In the genomic region with DNA sequence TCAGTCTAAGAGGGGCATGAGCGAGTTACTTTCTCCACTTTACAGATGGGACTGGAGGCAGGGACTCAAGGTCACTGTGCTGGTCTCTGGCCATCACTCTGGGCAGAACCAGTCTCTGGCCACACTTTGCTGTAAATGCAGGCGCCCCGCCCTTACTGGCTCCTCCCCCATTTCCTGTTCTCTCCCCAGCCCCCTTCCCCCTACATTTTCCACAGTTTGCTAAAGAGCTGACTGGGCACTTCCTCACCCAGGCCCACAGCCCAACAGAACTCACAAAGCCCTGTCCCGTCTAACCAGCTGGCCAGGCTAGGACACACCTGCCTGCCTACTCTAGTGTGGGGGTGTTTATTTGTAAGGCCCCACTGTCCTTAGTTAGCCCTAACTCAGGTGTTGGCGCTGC, we compare ENCODE assay signal across 10 mouse cellular contexts. TPM values are rescaled to one million over a fixed set of nuclear protein-coding genes. Genes with fewer than 3 reads are reported as not detected.
DNase-seq lines count a peak whose midpoint lies in the region; ATAC-seq lines count a peak whose summit lies in the region.
"Had no signal": no experiment of that assay in that cellular context is flagged by ENCODE, and none has a peak within 500 bp of the region (broad histone marks: within the 10 kb centered on the region; RNA-seq: fewer than 3 reads in every experiment).

No protein-coding gene starts in this region.

- DNase-seq in forebrain, embryonic 10.5 days (ENCODE audit: extremely low spot score, low spot score) = no peak
- DNase-seq in lung, adult 18-20 months = peak; percentile 78 to 84

- no peak overlapping the region for H3K9ac ChIP-seq in forebrain, embryonic 15.5 days (replicated peaks)
- peak overlapping the region; percentile 40 for H3K9ac ChIP-seq in embryonic facial prominence, embryonic 13.5 days
- peak overlapping the region; percentile 17; the same call in 1 of the 2 replicates for H3K9ac ChIP-seq in intestine, embryonic 16.5 days (ENCODE audit: low read depth, low read length)
- H3K9ac ChIP-seq in stomach, embryonic 14.5 days (replicated peaks; ENCODE audit: low read depth, low read length) = 0 out of 2 replicates have a peak overlapping the region, but pooled peaks have one; percentile 3
- H3K9ac ChIP-seq in midbrain, embryonic 15.5 days = no peak overlapping the region
- no peak overlapping the region for H3K9ac ChIP-seq in hindbrain, embryonic 12.5 days

- H3K4me1 ChIP-seq in forebrain, embryonic 10.5 days = peaks cover 42% of the 10 kb centered on the region
- H3K4me1 ChIP-seq in forebrain, embryonic 15.5 days = peaks cover 36% of the 10 kb centered on the region
- peaks cover 90% of the 10 kb centered on the region for H3K4me1 ChIP-seq in embryonic facial prominence, embryonic 13.5 days
- peaks cover 33% of the 10 kb centered on the region for H3K4me1 ChIP-seq in intestine, embryonic 16.5 days (ENCODE audit: control insufficient read depth, insufficient read depth, low read length)
- H3K4me1 ChIP-seq in stomach, embryonic 14.5 days (ENCODE audit: control insufficient read depth, insufficient read depth, low read length) = peaks cover 42% of the 10 kb centered on the region; the same call in 1 of the 2 replicates
- peaks cover 25% of the 10 kb centered on the region for H3K4me1 ChIP-seq in midbrain, embryonic 15.5 days
- peaks cover 31% of the 10 kb centered on the region for H3K4me1 ChIP-seq in hindbrain, embryonic 12.5 days

- H3K27me3 ChIP-seq in forebrain, embryonic 10.5 days (ENCODE audit: poor library complexity, severe bottlenecking) = peaks cover 8% of the 10 kb centered on the region
- H3K27me3 ChIP-seq in forebrain, embryonic 15.5 days = no peaks in the 10 kb centered on the region
- H3K27me3 ChIP-seq in embryonic facial prominence, embryonic 13.5 days = no peaks in the 10 kb centered on the region
- H3K27me3 ChIP-seq in intestine, embryonic 16.5 days (replicated peaks; ENCODE audit: control insufficient read depth, insufficient read depth, low read length) = no peaks in the 10 kb centered on the region
- H3K27me3 ChIP-seq in stomach, embryonic 14.5 days (ENCODE audit: control insufficient read depth, insufficient read depth, low read length) = no peaks in the 10 kb centered on the region
- H3K27me3 ChIP-seq in midbrain, embryonic 15.5 days (replicated peaks) = no peaks in the 10 kb centered on the region
- no peaks in the 10 kb centered on the region for H3K27me3 ChIP-seq in hindbrain, embryonic 12.5 days
- H3K27me3 ChIP-seq: Patski had no signal

- H3K9me3 ChIP-seq in forebrain, embryonic 10.5 days = no peaks in the 10 kb centered on the region
- no peaks in the 10 kb centered on the region for H3K9me3 ChIP-seq in forebrain, embryonic 15.5 days
- no peaks in the 10 kb centered on the region for H3K9me3 ChIP-seq in embryonic facial prominence, embryonic 13.5 days
- no peaks in the 10 kb centered on the region for H3K9me3 ChIP-seq in intestine, embryonic 16.5 days (ENCODE audit: control insufficient read depth, low read length)
- H3K9me3 ChIP-seq in stomach, embryonic 14.5 days (ENCODE audit: control insufficient read depth, low read depth, low read length) = no peaks in the 10 kb centered on the region
- H3K9me3 ChIP-seq in midbrain, embryonic 15.5 days = no peaks in the 10 kb centered on the region
- no peaks in the 10 kb centered on the region for H3K9me3 ChIP-seq in hindbrain, embryonic 12.5 days (replicated peaks)

- peaks cover 19% of the 10 kb centered on the region for H3K36me3 ChIP-seq in forebrain, embryonic 10.5 days (replicated peaks)
- H3K36me3 ChIP-seq in forebrain, embryonic 15.5 days = no peaks in the 10 kb centered on the region
- H3K36me3 ChIP-seq in embryonic facial prominence, embryonic 13.5 days = peaks cover 18% of the 10 kb centered on the region
- no peaks in the 10 kb centered on the region for H3K36me3 ChIP-seq in intestine, embryonic 16.5 days (ENCODE audit: control insufficient read depth, insufficient read depth, low read length)
- 0 out of 2 replicates have a peak, but pooled peaks cover 4% of the 10 kb centered on the region for H3K36me3 ChIP-seq in stomach, embryonic 14.5 days (ENCODE audit: control insufficient read depth, insufficient read depth, low read length)
- no peaks in the 10 kb centered on the region for H3K36me3 ChIP-seq in midbrain, embryonic 15.5 days (replicated peaks)
- no peaks in the 10 kb centered on the region for H3K36me3 ChIP-seq in hindbrain, embryonic 12.5 days

- H3K4me3 ChIP-seq in forebrain, embryonic 10.5 days = no peak overlapping the region
- no peak overlapping the region for H3K4me3 ChIP-seq in forebrain, embryonic 15.5 days
- H3K4me3 ChIP-seq in embryonic facial prominence, embryonic 13.5 days = no peak overlapping the region
- H3K4me3 ChIP-seq in intestine, embryonic 16.5 days (ENCODE audit: low read length) = no peak overlapping the region
- H3K4me3 ChIP-seq in stomach, embryonic 14.5 days (ENCODE audit: low read depth, low read length) = no peak overlapping the region
- H3K4me3 ChIP-seq in midbrain, embryonic 15.5 days = no peak overlapping the region
- H3K4me3 ChIP-seq in hindbrain, embryonic 12.5 days = no peak overlapping the region

- WGBS in forebrain, embryonic 10.5 days = 72% methylated on average over 5 of the region's 5 CpGs
- 83% methylated on average over 5 of the region's 5 CpGs for WGBS in forebrain, embryonic 15.5 days
- 57% methylated on average over 5 of the region's 5 CpGs for WGBS in embryonic facial prominence, embryonic 13.5 days
- 47% methylated on average over 5 of the region's 5 CpGs for WGBS in intestine, embryonic 16.5 days
- WGBS in stomach, embryonic 14.5 days = 49% methylated on average over 5 of the region's 5 CpGs
- 71% methylated on average over 5 of the region's 5 CpGs for WGBS in midbrain, embryonic 15.5 days
- 75% methylated on average over 5 of the region's 5 CpGs for WGBS in hindbrain, embryonic 12.5 days

- H3K4me2 ChIP-seq in forebrain, embryonic 15.5 days (replicated peaks) = no peak overlapping the region
- H3K4me2 ChIP-seq in embryonic facial prominence, embryonic 13.5 days = peak overlapping the region; percentile 22; the same call in 1 of the 2 replicates
- no peak overlapping the region for H3K4me2 ChIP-seq in intestine, embryonic 16.5 days (ENCODE audit: low read depth, low read length)
- no peak overlapping the region for H3K4me2 ChIP-seq in stomach, embryonic 14.5 days (replicated peaks; ENCODE audit: low read depth, low read length)
- no peak overlapping the region for H3K4me2 ChIP-seq in midbrain, embryonic 15.5 days
- H3K4me2 ChIP-seq in hindbrain, embryonic 12.5 days (replicated peaks) = no peak overlapping the region

- ATAC-seq in forebrain, embryonic 15.5 days (replicated peaks) = no peak
- ATAC-seq in embryonic facial prominence, embryonic 13.5 days (ENCODE audit: insufficient number of reproducible peaks, insufficient read depth, low FRiP score, low TSS enrichment, low read depth) = no peak
- ATAC-seq in intestine, embryonic 16.5 days = peak; percentile 49
- peak; percentile 51 for ATAC-seq in stomach, embryonic 14.5 days (ENCODE audit: insufficient number of reproducible peaks, insufficient read depth, low FRiP score, low read depth)
- no peak for ATAC-seq in midbrain, embryonic 15.5 days (replicated peaks)
- no peak for ATAC-seq in hindbrain, embryonic 12.5 days (ENCODE audit: low FRiP score)
- ATAC-seq: Patski had no signal

- H3K27ac ChIP-seq in forebrain, embryonic 10.5 days = peak overlapping the region; percentile 49
- H3K27ac ChIP-seq in forebrain, embryonic 15.5 days (replicated peaks) = no peak overlapping the region
- H3K27ac ChIP-seq in embryonic facial prominence, embryonic 13.5 days = peak overlapping the region; percentile 71
- H3K27ac ChIP-seq in intestine, embryonic 16.5 days (ENCODE audit: low read length) = peak overlapping the region; percentile 28; the same call in 1 of the 2 replicates
- peak overlapping the region; percentile 15; the same call in 1 of the 2 replicates for H3K27ac ChIP-seq in stomach, embryonic 14.5 days (ENCODE audit: low read length)
- no peak overlapping the region for H3K27ac ChIP-seq in midbrain, embryonic 15.5 days
- no peak overlapping the region for H3K27ac ChIP-seq in hindbrain, embryonic 12.5 days

RNA-seq across cellular contexts. Expression of gene Cep295nl, which starts 6.6 kb away (rescaled TPM):
- 0.16 and 0.26 TPM in 2 replicates for polyA plus RNA-seq in forebrain, embryonic 10.5 days (2016; fragmentation: Nextera tagmentation; extraction: Ambion mirVana)
- 0.09 TPM in 1 of 2 replicates, not detected in the other for polyA plus RNA-seq in forebrain, embryonic 15.5 days (2015; fragmentation: Nextera tagmentation; extraction: Ambion mirVana)
- 0.58 and 0.74 TPM in 2 replicates for polyA plus RNA-seq in embryonic facial prominence, embryonic 13.5 days (2015; fragmentation: Nextera tagmentation; extraction: Ambion mirVana)
- 0.20 and 0.24 TPM in 2 replicates for polyA plus RNA-seq in intestine, embryonic 16.5 days (2015; fragmentation: Nextera tagmentation; extraction: Ambion mirVana)
- 0.62 TPM in 1 of 2 replicates, not detected in the other for polyA plus RNA-seq in stomach, embryonic 14.5 days (2014; fragmentation: Nextera tagmentation; extraction: Ambion mirVana)
- polyA plus RNA-seq in midbrain, embryonic 15.5 days (2015; fragmentation: Nextera tagmentation; extraction: Ambion mirVana) = 0.09 and 0.27 TPM in 2 replicates
- 0.43 and 0.48 TPM in 2 replicates for polyA plus RNA-seq in hindbrain, embryonic 12.5 days (2016; fragmentation: Nextera tagmentation; extraction: Ambion mirVana)
- polyA plus RNA-seq: liver, adult 2 months had no signal

RNA-seq across cellular contexts. Expression of gene Timp2, which starts 6.7 kb away (rescaled TPM):
- 31.3 and 35.1 TPM in 2 replicates for polyA plus RNA-seq in forebrain, embryonic 10.5 days (2016; fragmentation: Nextera tagmentation; extraction: Ambion mirVana)
- polyA plus RNA-seq in forebrain, embryonic 15.5 days (2015; fragmentation: Nextera tagmentation; extraction: Ambion mirVana) = 69.4 and 75.2 TPM in 2 replicates
- 117 and 132 TPM in 2 replicates for polyA plus RNA-seq in embryonic facial prominence, embryonic 13.5 days (2015; fragmentation: Nextera tagmentation; extraction: Ambion mirVana)
- 30.9 and 45.1 TPM in 2 replicates for polyA plus RNA-seq in intestine, embryonic 16.5 days (2015; fragmentation: Nextera tagmentation; extraction: Ambion mirVana)
- polyA plus RNA-seq in stomach, embryonic 14.5 days (2014; fragmentation: Nextera tagmentation; extraction: Ambion mirVana) = 101 and 109 TPM in 2 replicates
- 83.4 and 83.6 TPM in 2 replicates for polyA plus RNA-seq in midbrain, embryonic 15.5 days (2015; fragmentation: Nextera tagmentation; extraction: Ambion mirVana)
- 66.2 and 68.3 TPM in 2 replicates for polyA plus RNA-seq in hindbrain, embryonic 12.5 days (2016; fragmentation: Nextera tagmentation; extraction: Ambion mirVana)

RNA-seq across cellular contexts. Expression of gene Lgals3bp, which starts 53.0 kb away (rescaled TPM):
- 0.47 and 1.0 TPM in 2 replicates for polyA plus RNA-seq in forebrain, embryonic 10.5 days (2016; fragmentation: Nextera tagmentation; extraction: Ambion mirVana)
- 2.6 TPM in 2 replicates for polyA plus RNA-seq in forebrain, embryonic 15.5 days (2015; fragmentation: Nextera tagmentation; extraction: Ambion mirVana)
- polyA plus RNA-seq in embryonic facial prominence, embryonic 13.5 days (2015; fragmentation: Nextera tagmentation; extraction: Ambion mirVana) = 5.6 and 6.8 TPM in 2 replicates
- polyA plus RNA-seq in intestine, embryonic 16.5 days (2015; fragmentation: Nextera tagmentation; extraction: Ambion mirVana) = 226 and 234 TPM in 2 replicates
- 39.0 and 39.2 TPM in 2 replicates for polyA plus RNA-seq in stomach, embryonic 14.5 days (2014; fragmentation: Nextera tagmentation; extraction: Ambion mirVana)
- polyA plus RNA-seq in midbrain, embryonic 15.5 days (2015; fragmentation: Nextera tagmentation; extraction: Ambion mirVana) = 5.1 and 6.7 TPM in 2 replicates
- 2.3 and 3.3 TPM in 2 replicates for polyA plus RNA-seq in hindbrain, embryonic 12.5 days (2016; fragmentation: Nextera tagmentation; extraction: Ambion mirVana)

RNA-seq across cellular contexts. Expression of gene Usp36, which starts 58.8 kb away (rescaled TPM):
- 22.9 and 24.6 TPM in 2 replicates for polyA plus RNA-seq in forebrain, embryonic 10.5 days (2016; fragmentation: Nextera tagmentation; extraction: Ambion mirVana)
- 17.0 and 17.4 TPM in 2 replicates for polyA plus RNA-seq in forebrain, embryonic 15.5 days (2015; fragmentation: Nextera tagmentation; extraction: Ambion mirVana)
- polyA plus RNA-seq in embryonic facial prominence, embryonic 13.5 days (2015; fragmentation: Nextera tagmentation; extraction: Ambion mirVana) = 22.8 and 24.0 TPM in 2 replicates
- 15.9 TPM in 2 replicates for polyA plus RNA-seq in intestine, embryonic 16.5 days (2015; fragmentation: Nextera tagmentation; extraction: Ambion mirVana)
- polyA plus RNA-seq in stomach, embryonic 14.5 days (2014; fragmentation: Nextera tagmentation; extraction: Ambion mirVana) = 17.5 and 19.1 TPM in 2 replicates
- 20.1 and 23.1 TPM in 2 replicates for polyA plus RNA-seq in midbrain, embryonic 15.5 days (2015; fragmentation: Nextera tagmentation; extraction: Ambion mirVana)
- 17.1 and 19.9 TPM in 2 replicates for polyA plus RNA-seq in hindbrain, embryonic 12.5 days (2016; fragmentation: Nextera tagmentation; extraction: Ambion mirVana)

Comparison
In these comparisons a context has a peak if more than half of its experiments do, and no peak if none do; other contexts are left out.
1. H3K27ac ChIP-seq: peak in forebrain, embryonic 10.5 days (single experiment), embryonic facial prominence, embryonic 13.5 days (single experiment), intestine, embryonic 16.5 days (single experiment) and stomach, embryonic 14.5 days (single experiment); none in forebrain, embryonic 15.5 days (single experiment), midbrain, embryonic 15.5 days (single experiment) and hindbrain, embryonic 12.5 days (single experiment).
2. ATAC-seq: peak in intestine, embryonic 16.5 days (single experiment) and stomach, embryonic 14.5 days (single experiment); none in forebrain, embryonic 15.5 days (single experiment), embryonic facial prominence, embryonic 13.5 days (single experiment), midbrain, embryonic 15.5 days (single experiment) and hindbrain, embryonic 12.5 days (single experiment).
3. H3K9ac ChIP-seq: peak in embryonic facial prominence, embryonic 13.5 days (single experiment), intestine, embryonic 16.5 days (single experiment) and stomach, embryonic 14.5 days (single experiment); none in forebrain, embryonic 15.5 days (single experiment), midbrain, embryonic 15.5 days (single experiment) and hindbrain, embryonic 12.5 days (single experiment).